Mouse (Mus musculus): Measurements from ENCODE around the gene Tmem242. TPM values are rescaled to one million over a fixed set of nuclear protein-coding genes. Genes with fewer than 3 reads are reported as not detected.
"Not testable (repeated sequence)": the region's sequence is repeated elsewhere in the genome, so short reads cannot be mapped to it uniquely, and the experiment has no call there.

Tmem242 gene
- polyA plus RNA-seq, 1 experiment from 2014 or later, result 114 TPM

- H3K27me3 ChIP-seq; ATAC-seq (ENCODE audit: low FRiP score); H3K9me3 ChIP-seq; H3K9ac ChIP-seq; H3K4me2 ChIP-seq; H3K36me3 ChIP-seq (replicated peaks); H3K4me3 ChIP-seq (replicated peaks); H3K27ac ChIP-seq: not testable (repeated sequence)
- 81% methylated on average over 5 of the region's 5 CpGs for WGBS
- peaks cover 13% of the 10 kb centered on the region for H3K4me1 ChIP-seq
These were observed 2.3 kb upstream of the Tmem242 start for GRCm38 (mm10) chr17:5442403-5442802.

- 0% methylated on average over 8 of the region's 8 CpGs for WGBS
- H3K9ac ChIP-seq, result peak overlapping the region; percentile 80
- peak; percentile 45; the same call in 1 of the 2 replicates for ATAC-seq (ENCODE audit: low FRiP score)
- H3K27me3 ChIP-seq, result peaks cover 7% of the 10 kb centered on the region; the same call in 1 of the 2 replicates
- peak overlapping the region; percentile 67 for H3K4me3 ChIP-seq (replicated peaks)
- H3K27ac ChIP-seq, result 0 out of 2 replicates have a peak overlapping the region, but pooled peaks have one; percentile 42
- H3K36me3 ChIP-seq (replicated peaks), result no peaks in the 10 kb centered on the region
- peaks cover 13% of the 10 kb centered on the region for H3K4me1 ChIP-seq
- peak overlapping the region; percentile 80 for H3K4me2 ChIP-seq
- H3K9me3 ChIP-seq, result no peaks in the 10 kb centered on the region
These were observed 264 bp downstream of the Tmem242 start for GRCm38 (mm10) chr17:5439831-5440158.

- no peak overlapping the region for H3K4me2 ChIP-seq
- no peaks in the 10 kb centered on the region for H3K4me1 ChIP-seq
- ATAC-seq (ENCODE audit: low FRiP score), result peak; percentile 67
- no peak overlapping the region for H3K4me3 ChIP-seq (replicated peaks)
- no peak overlapping the region for H3K27ac ChIP-seq
- peaks cover 30% of the 10 kb centered on the region for H3K36me3 ChIP-seq (replicated peaks)
- no peak overlapping the region for H3K9ac ChIP-seq
- no peaks in the 10 kb centered on the region for H3K9me3 ChIP-seq
- WGBS, result 84% methylated on average over 9 of the region's 9 CpGs
- no peaks in the 10 kb centered on the region for H3K27me3 ChIP-seq
These were observed 10.3 kb downstream of the Tmem242 start for GRCm38 (mm10) chr17:5429772-5430133.

GRCm38 (mm10) chr17:5429090-5429771, 10.8 kb downstream of the Tmem242 start:
- peak; percentile 81 for ATAC-seq (ENCODE audit: low FRiP score)
- WGBS, result 59% methylated on average over 10 of the region's 10 CpGs
- no peak overlapping the region for H3K27ac ChIP-seq

GRCm38 (mm10) chr17:5425204-5425603, 14.9 kb downstream of the Tmem242 start:
- Histone ChIP-seq H3K4me1 (no peaks in the 10 kb centered on the region), H3K4me3 (replicated peaks) (no peak overlapping the region), H3K27me3 (no peaks in the 10 kb centered on the region), H3K9me3 (no peaks in the 10 kb centered on the region), H3K4me2 (no peak overlapping the region), H3K9ac (no peak overlapping the region), H3K27ac (no peak overlapping the region), H3K36me3 (replicated peaks) (peaks cover 8% of the 10 kb centered on the region; the same call in 1 of the 2 replicates)
- ATAC-seq (ENCODE audit: low FRiP score), result no peak
- 76% methylated on average over 3 of the region's 3 CpGs for WGBS

More at GRCm38 (mm10) chr17:5429090-5429771, 10.8 kb downstream of the Tmem242 start:
- H3K27me3 ChIP-seq, result no peaks in the 10 kb centered on the region
- H3K4me3 ChIP-seq (replicated peaks), result no peak overlapping the region
- H3K9me3 ChIP-seq, result no peaks in the 10 kb centered on the region
- H3K36me3 ChIP-seq (replicated peaks), result peaks cover 30% of the 10 kb centered on the region
- H3K4me2 ChIP-seq, result no peak overlapping the region
- no peak overlapping the region for H3K9ac ChIP-seq
- no peaks in the 10 kb centered on the region for H3K4me1 ChIP-seq

- WGBS, result 90% methylated on average over 8 of the region's 8 CpGs
- H3K36me3 ChIP-seq (replicated peaks), result peaks cover 8% of the 10 kb centered on the region; the same call in 1 of the 2 replicates
- no peak for ATAC-seq (ENCODE audit: low FRiP score)
These were observed 15.9 kb downstream of the Tmem242 start for GRCm38 (mm10) chr17:5424156-5424555.

GRCm38 (mm10) chr17:5421835-5422234, 18.2 kb downstream of the Tmem242 start:
- Histone ChIP-seq H3K9me3 (no peaks in the 10 kb centered on the region), H3K9ac (no peak overlapping the region), H3K27ac (no peak overlapping the region), H3K36me3 (replicated peaks) (peaks cover 17% of the 10 kb centered on the region), H3K4me1 (no peaks in the 10 kb centered on the region), H3K4me3 (replicated peaks) (no peak overlapping the region), H3K4me2 (no peak overlapping the region), H3K27me3 (no peaks in the 10 kb centered on the region)
- 52% methylated on average over 4 of the region's 4 CpGs for WGBS
- no peak for ATAC-seq (ENCODE audit: low FRiP score)

More at GRCm38 (mm10) chr17:5424156-5424555, 15.9 kb downstream of the Tmem242 start:
- no peaks in the 10 kb centered on the region for H3K9me3 ChIP-seq
- no peaks in the 10 kb centered on the region for H3K27me3 ChIP-seq
- H3K4me1 ChIP-seq, result no peaks in the 10 kb centered on the region
- H3K4me3 ChIP-seq (replicated peaks), result no peak overlapping the region
- H3K4me2 ChIP-seq, result no peak overlapping the region
- H3K27ac ChIP-seq, result no peak overlapping the region
- H3K9ac ChIP-seq, result no peak overlapping the region

GRCm38 (mm10) chr17:5419771-5420518, 20.1 kb downstream of the Tmem242 start:
- ATAC-seq (ENCODE audit: low FRiP score), result no peak
- peaks cover 17% of the 10 kb centered on the region for H3K36me3 ChIP-seq (replicated peaks)
- H3K9me3 ChIP-seq, result no peaks in the 10 kb centered on the region
- no peak overlapping the region for H3K4me3 ChIP-seq (replicated peaks)
- 74% methylated on average over 6 of the region's 6 CpGs for WGBS
- no peaks in the 10 kb centered on the region for H3K27me3 ChIP-seq
- no peak overlapping the region for H3K4me2 ChIP-seq
- no peak overlapping the region for H3K9ac ChIP-seq
- no peak overlapping the region for H3K27ac ChIP-seq
- no peaks in the 10 kb centered on the region for H3K4me1 ChIP-seq

- Histone ChIP-seq H3K9me3 (no peaks in the 10 kb centered on the region), H3K4me1 (no peaks in the 10 kb centered on the region), H3K4me2 (no peak overlapping the region), H3K27me3 (no peaks in the 10 kb centered on the region), H3K27ac (no peak overlapping the region), H3K36me3 (replicated peaks) (peaks cover 17% of the 10 kb centered on the region), H3K4me3 (replicated peaks) (no peak overlapping the region), H3K9ac (no peak overlapping the region)
- 89% methylated on average over 9 of the region's 9 CpGs for WGBS
- no peak for ATAC-seq (ENCODE audit: low FRiP score)
These were observed 21.0 kb downstream of the Tmem242 start for GRCm38 (mm10) chr17:5419056-5419455.

GRCm38 (mm10) chr17:5418545-5418944, 21.5 kb downstream of the Tmem242 start, which contains the start of gene Ldhal6b:
Gene Ldhal6b (minus strand): TSS chr17:5418767.
- Histone ChIP-seq H3K9ac (no peak within 1 kb of the TSS), H3K9me3 (no peaks in the 10 kb centered on the region), H3K4me1 (no peaks in the 10 kb centered on the region), H3K27ac (no peak within 1 kb of the TSS), H3K4me3 (replicated peaks) (no peak within 1 kb of the TSS), H3K36me3 (replicated peaks) (peaks cover 17% of the 10 kb centered on the region), H3K4me2 (no peak within 1 kb of the TSS), H3K27me3 (no peaks in the 10 kb centered on the region)
- 97% methylated on average over 11 of the region's 11 CpGs for WGBS
- ATAC-seq (ENCODE audit: low FRiP score), result no peak

GRCm38 (mm10) chr17:5416518-5416917, 23.5 kb downstream of the Tmem242 start:
- Histone ChIP-seq H3K9me3 (no peaks in the 10 kb centered on the region), H3K9ac (no peak overlapping the region), H3K27me3 (no peaks in the 10 kb centered on the region), H3K4me1 (no peaks in the 10 kb centered on the region), H3K27ac (no peak overlapping the region), H3K4me2 (no peak overlapping the region), H3K36me3 (replicated peaks) (peaks cover 17% of the 10 kb centered on the region), H3K4me3 (replicated peaks) (no peak overlapping the region)
- no peak for ATAC-seq (ENCODE audit: low FRiP score)
- 89% methylated on average over 3 of the region's 3 CpGs for WGBS

GRCm38 (mm10) chr17:5414041-5414440, 26.0 kb downstream of the Tmem242 start:
- H3K36me3 ChIP-seq (replicated peaks), result peaks cover 21% of the 10 kb centered on the region
- 96% methylated on average over 3 of the region's 3 CpGs for WGBS
- no peak overlapping the region for H3K4me2 ChIP-seq
- no peak overlapping the region for H3K9ac ChIP-seq
- H3K4me1 ChIP-seq, result no peaks in the 10 kb centered on the region
- no peak overlapping the region for H3K4me3 ChIP-seq (replicated peaks)
- no peaks in the 10 kb centered on the region for H3K9me3 ChIP-seq
- ATAC-seq (ENCODE audit: low FRiP score), result no peak
- H3K27me3 ChIP-seq, result no peaks in the 10 kb centered on the region
- no peak overlapping the region for H3K27ac ChIP-seq
